Mouse (Mus musculus) liver, embryonic 16.5 days (tissue): ENCODE results near the gene Stx2. TPM values are rescaled to one million over a fixed set of nuclear protein-coding genes. Genes with fewer than 3 reads are reported as not detected.

Source experiments
- ATAC-seq: fragments of 200-750 bp; cut with Nextera tagmentation; 2 replicates; pipeline ENCODE4 v1.8.0; 2017; ENCODE audit warnings: low read depth, mild to moderate bottlenecking, moderate number of reproducible peaks, moderate library complexity
- H3K27ac ChIP-seq: fragments of 300-500 bp; sonication (generic); 2 replicates; pipeline ENCODE4 v1.5.1; 2014; ENCODE audit warnings: mild to moderate bottlenecking, low read length
- H3K27me3 ChIP-seq: fragments of 300-500 bp; sonication (generic); 2 replicates; pipeline ENCODE4 v1.6.1; 2014; ENCODE audit warnings: low read depth, low read length, mixed read lengths; ENCODE audit not compliant: control insufficient read depth, insufficient read depth
- H3K36me3 ChIP-seq: fragments of 300-500 bp; sonication (generic); 2 replicates; pipeline ENCODE4 v1.6.1; 2014; ENCODE audit warnings: mild to moderate bottlenecking; ENCODE audit not compliant: control insufficient read depth, insufficient read depth
- H3K4me1 ChIP-seq: fragments of 300-500 bp; sonication (generic); 2 replicates; pipeline ENCODE4 v1.6.1; 2014; ENCODE audit warnings: low read depth, low read length, mixed read lengths; ENCODE audit not compliant: control insufficient read depth
- H3K4me2 ChIP-seq: fragments of 300-500 bp; sonication (generic); 2 replicates; pipeline ENCODE4 v1.6.1; 2014; ENCODE audit warnings: low read depth, low read length, mixed read lengths
- H3K4me3 ChIP-seq: fragments of 300-500 bp; sonication (generic); 2 replicates; pipeline ENCODE4 v1.5.1; 2014; ENCODE audit warnings: low read depth, mild to moderate bottlenecking, low read length
- H3K9ac ChIP-seq: fragments of 300-500 bp; sonication (generic); 2 replicates; pipeline ENCODE4 v1.6.1; 2014; ENCODE audit warnings: low read depth, low read length
- H3K9me3 ChIP-seq: fragments of 300-500 bp; sonication (generic); replicated peaks from 2 replicates; pipeline ENCODE4 v1.6.1; 2016; ENCODE audit warnings: low read length; ENCODE audit not compliant: control insufficient read depth
- WGBS: fragments of 180-500 bp; shearing (Covaris S2); extraction: QIAGEN DNeasy Blood & Tissue Kit; methylation state at CpG from one replicate; pipeline ENCODE4 v1.1.7; 2014; ENCODE audit not compliant: insufficient replicate concordance; 5-methylcytosine and 5-hydroxymethylcytosine counted together
- polyA plus RNA-seq: library from polyadenylated mRNA; unstranded; fragments of >200 nt; fragmentation: Nextera tagmentation; extraction: Ambion mirVana; gene quantifications from 2 replicates; pipeline ENCODE4 v1.2.1, GENCODE M21; 2015

The Stx2 gene
- polyA plus RNA-seq, 1 experiment from 2014 or later: 55.8 TPM

DNA sequence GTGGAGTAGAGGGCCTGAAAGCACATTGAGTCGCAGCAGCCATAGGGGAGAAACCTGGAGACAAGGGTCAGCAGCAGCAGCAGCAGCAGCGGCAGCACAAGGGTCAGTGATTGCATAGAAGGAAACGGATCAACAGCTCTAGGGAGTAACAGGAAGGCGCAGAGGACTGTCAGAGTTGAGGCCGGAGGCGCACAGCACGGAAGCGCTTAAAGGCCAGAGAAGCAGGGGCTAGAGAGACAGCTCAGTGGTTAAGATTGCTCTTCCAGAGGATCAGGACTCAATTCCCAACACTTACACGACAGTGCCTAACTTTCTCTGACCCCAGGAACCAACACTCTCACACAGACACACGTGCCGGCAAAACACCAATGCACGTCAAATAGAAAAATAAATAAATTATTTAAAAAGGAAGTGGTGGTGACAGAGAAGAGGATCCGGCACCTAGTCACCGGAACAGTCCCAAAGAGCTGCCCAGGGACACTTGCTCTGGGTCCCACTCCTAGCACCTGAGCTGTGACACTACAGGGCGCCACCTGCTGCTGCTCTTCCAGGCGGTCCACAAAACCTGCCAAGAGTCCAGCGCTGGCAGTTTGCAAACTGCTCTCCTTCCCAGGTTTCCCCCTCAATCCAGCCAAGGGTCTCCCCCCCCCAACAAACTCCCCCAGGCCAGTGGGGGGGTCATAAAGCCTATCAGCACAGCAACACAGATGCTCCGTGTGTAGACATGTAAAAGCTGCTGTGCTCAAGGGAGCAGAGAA is 2.2 kb downstream of the Stx2 start:
- no peak for ATAC-seq
- Histone ChIP-seq H3K9me3 (no peaks in the 10 kb centered on the region), H3K4me1 (peaks cover 62% of the 10 kb centered on the region), H3K4me2 (peak overlapping the region; percentile 80), H3K9ac (peak overlapping the region; percentile 98), H3K4me3 (peak overlapping the region; percentile 93), H3K27me3 (no peaks in the 10 kb centered on the region), H3K27ac (peak overlapping the region; percentile 97), H3K36me3 (peaks cover 14% of the 10 kb centered on the region)
- 27% methylated on average over 18 of the region's 18 CpGs for WGBS

DNA sequence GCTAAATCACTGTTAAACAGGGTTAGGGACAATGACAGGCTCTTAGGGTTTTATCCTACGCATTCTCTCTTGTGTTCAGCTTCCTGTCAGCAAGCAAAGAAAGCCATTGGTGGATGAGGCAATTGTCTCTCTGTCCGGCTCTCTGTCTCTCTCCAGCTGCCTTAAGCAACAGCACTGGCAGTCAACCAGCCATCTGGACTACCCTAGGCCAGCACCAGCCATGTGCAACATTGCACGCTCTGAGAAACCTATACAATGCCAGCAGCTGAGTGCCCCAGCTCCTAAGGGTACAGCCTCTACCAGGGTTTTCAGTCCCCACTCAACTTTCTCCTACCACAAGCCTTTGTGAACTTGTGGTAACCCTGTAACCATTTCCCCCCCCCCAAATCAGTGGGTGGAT is 3.0 kb downstream of the Stx2 start:
- Histone ChIP-seq H3K4me3 (peak overlapping the region; percentile 93), H3K27me3 (no peaks in the 10 kb centered on the region), H3K9me3 (no peaks in the 10 kb centered on the region), H3K9ac (peak overlapping the region; percentile 98), H3K4me2 (peak overlapping the region; percentile 80), H3K27ac (peak overlapping the region; percentile 97), H3K4me1 (peaks cover 69% of the 10 kb centered on the region), H3K36me3 (peaks cover 14% of the 10 kb centered on the region)
- 64% methylated on average over 3 of the region's 3 CpGs for WGBS
- no peak for ATAC-seq

DNA sequence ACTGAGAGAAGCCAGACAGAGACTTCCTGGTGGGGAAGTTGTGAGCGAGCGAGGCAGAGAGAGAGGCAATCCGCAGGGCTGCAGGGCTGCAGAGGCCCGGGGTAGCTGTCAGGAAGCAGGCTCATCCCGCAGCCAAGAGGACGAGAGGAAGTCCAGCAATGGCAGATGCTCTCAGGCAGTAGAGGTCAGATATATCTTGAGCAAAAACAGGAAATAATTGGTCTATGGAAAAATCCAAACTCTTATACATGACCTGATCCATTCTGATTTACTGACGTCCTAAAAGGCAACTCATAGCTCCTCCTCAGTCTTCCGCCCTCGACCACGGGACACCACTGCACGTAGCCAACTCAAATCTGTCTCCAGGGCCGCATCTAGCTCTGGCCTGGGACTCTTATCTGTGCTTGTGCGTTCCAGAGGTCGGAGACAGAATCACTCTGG is 5.8 kb downstream of the Stx2 start:
- Histone ChIP-seq H3K27ac (peak overlapping the region; percentile 82), H3K4me2 (peak overlapping the region; percentile 57), H3K36me3 (peaks cover 35% of the 10 kb centered on the region), H3K4me1 (peaks cover 64% of the 10 kb centered on the region), H3K9me3 (no peaks in the 10 kb centered on the region), H3K27me3 (no peaks in the 10 kb centered on the region), H3K4me3 (peak overlapping the region; percentile 7; the same call in 1 of the 2 replicates), H3K9ac (peak overlapping the region; percentile 19; the same call in 1 of the 2 replicates)
- peak; percentile 19 for ATAC-seq
- WGBS: 11% methylated on average over 14 of the region's 14 CpGs

DNA sequence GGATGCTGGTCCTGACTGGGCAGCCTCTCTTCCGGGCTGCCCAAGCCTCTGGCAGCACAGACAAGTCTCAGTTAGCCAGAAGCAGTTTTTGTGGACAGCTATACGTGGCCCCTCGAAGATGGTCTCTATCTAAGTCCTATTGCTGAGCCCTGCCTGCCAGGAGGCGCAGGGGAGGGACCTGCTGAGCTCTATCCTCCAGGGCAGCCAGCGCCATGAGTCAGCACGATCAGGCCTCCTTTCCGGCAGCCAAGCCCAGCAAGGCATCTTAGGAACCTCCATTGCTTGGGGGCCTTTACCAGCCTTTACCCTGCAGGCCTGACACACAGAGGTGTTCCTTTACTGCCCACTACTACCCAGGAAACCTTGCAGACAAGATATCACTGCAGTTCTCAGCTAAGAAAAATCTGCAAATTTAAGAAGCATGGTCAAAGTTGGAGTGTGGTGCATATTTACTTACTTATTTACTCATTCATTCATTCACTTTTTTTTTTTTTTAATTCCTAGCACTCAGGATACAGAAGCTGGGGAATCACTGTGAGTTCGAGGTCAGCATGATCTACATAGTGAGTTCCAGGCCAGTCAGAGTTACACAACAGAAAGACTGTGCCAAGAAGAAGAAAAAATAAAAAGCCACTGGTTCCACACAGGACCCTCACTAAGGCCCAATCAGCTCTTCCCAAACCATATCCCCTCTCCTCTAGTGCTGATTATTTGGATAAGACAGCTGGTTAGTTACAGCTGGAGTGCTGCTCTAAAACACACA is 7.5 kb downstream of the Stx2 start:
- Histone ChIP-seq H3K9me3 (no peaks in the 10 kb centered on the region), H3K27me3 (no peaks in the 10 kb centered on the region), H3K4me2 (peak overlapping the region; percentile 57), H3K4me1 (peaks cover 58% of the 10 kb centered on the region), H3K27ac (peak overlapping the region; percentile 82), H3K9ac (peak overlapping the region; percentile 40), H3K4me3 (peak overlapping the region; percentile 31), H3K36me3 (peaks cover 49% of the 10 kb centered on the region)
- ATAC-seq: peak; percentile 88
- 17% methylated on average over 8 of the region's 8 CpGs for WGBS

DNA sequence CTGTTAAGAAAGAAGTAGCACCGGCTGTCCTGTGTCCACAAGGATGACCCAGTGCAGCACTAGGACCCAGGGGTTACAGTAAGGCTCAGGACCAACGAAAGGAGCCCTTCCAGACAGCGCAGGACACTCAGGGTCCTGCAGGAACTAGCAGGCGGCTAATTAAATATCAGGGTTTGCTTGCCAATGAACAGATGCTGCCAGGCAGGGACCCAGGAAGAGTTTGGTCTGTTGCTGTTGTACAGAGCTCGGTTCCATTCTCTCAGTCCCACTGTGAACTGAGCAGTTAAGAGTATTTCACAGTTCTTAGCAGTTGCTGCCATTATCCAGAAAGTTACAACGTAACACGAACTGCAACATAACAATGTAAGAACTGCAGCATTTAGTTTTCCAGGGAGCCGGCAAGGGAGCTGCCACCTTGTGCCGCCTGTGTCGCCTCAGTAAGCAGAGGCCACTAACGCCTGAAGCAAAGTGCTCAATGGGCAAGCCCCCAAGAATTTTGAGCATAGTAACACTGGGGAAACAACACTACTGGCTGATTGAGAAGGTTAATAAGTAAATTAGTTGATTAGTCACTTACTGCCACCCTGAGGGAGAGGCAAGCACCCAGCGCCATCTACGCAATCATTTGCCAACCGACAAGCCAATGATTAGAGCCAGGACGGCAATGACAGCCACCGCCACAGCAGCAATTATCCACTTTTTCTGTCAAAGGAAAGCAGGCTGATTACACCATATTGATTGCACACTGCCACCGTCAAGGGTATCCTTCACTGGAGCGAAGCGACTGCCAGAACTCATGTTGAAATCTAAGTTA is 21.0 kb downstream of the Stx2 start:
- Histone ChIP-seq H3K27me3 (no peaks in the 10 kb centered on the region), H3K4me1 (no peaks in the 10 kb centered on the region), H3K27ac (no peak overlapping the region), H3K9me3 (no peaks in the 10 kb centered on the region), H3K9ac (no peak overlapping the region), H3K36me3 (peaks cover 75% of the 10 kb centered on the region), H3K4me2 (no peak overlapping the region), H3K4me3 (no peak overlapping the region)
- no peak for ATAC-seq
- WGBS: 88% methylated on average over 19 of the region's 19 CpGs

DNA sequence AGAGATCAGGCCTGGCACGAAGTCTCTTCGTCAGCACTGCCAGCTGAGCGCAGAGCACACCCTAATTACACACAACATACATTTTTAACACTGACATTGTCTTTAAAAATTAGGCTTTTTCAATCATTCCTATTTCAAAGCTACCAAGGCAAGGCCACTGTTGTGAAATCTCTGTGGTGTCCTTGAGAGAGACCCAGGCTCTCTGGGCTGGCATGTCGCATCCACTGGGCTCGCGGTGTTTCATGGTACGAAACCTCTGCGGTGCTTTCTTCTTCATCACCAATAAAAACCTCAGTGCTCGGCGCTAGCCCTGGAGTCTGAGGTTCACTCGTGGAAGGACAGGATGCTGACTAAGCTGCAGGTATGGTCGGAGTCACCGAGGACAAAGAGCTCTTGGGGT is 22.4 kb downstream of the Stx2 start:
- WGBS: 92% methylated on average over 13 of the region's 13 CpGs
- Histone ChIP-seq H3K27me3 (no peaks in the 10 kb centered on the region), H3K4me1 (no peaks in the 10 kb centered on the region), H3K9ac (no peak overlapping the region), H3K36me3 (peaks cover 61% of the 10 kb centered on the region), H3K27ac (no peak overlapping the region), H3K4me2 (no peak overlapping the region), H3K4me3 (no peak overlapping the region), H3K9me3 (no peaks in the 10 kb centered on the region)
- ATAC-seq: no peak

DNA sequence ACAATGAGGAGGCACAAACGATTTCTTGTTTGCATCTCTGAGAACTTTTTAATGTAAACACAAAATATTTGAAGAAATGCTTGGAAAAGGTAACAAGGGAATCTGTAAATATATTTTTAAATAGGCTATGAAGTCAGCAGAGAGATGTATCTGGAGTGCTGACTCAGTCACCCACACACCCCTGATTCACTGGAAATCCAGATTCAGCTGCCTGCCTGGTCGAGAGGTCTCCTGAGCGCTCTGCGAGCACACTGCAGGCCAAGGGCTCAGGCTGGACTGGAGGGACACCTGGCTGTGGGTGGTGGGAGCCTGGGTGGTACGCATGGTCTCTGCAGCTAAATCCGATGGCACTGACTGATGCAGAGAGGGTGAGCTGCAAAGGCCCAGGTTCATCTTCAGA is 23.8 kb downstream of the Stx2 start:
- H3K4me3 ChIP-seq: no peak overlapping the region
- no peak overlapping the region for H3K9ac ChIP-seq
- H3K27me3 ChIP-seq: no peaks in the 10 kb centered on the region
- WGBS: 85% methylated on average over 6 of the region's 6 CpGs
- no peaks in the 10 kb centered on the region; the same call in 1 of the 2 replicates for H3K9me3 ChIP-seq
- no peak overlapping the region for H3K4me2 ChIP-seq
- ATAC-seq: no peak
- H3K27ac ChIP-seq: no peak overlapping the region
- peaks cover 49% of the 10 kb centered on the region for H3K36me3 ChIP-seq
- no peaks in the 10 kb centered on the region for H3K4me1 ChIP-seq

DNA sequence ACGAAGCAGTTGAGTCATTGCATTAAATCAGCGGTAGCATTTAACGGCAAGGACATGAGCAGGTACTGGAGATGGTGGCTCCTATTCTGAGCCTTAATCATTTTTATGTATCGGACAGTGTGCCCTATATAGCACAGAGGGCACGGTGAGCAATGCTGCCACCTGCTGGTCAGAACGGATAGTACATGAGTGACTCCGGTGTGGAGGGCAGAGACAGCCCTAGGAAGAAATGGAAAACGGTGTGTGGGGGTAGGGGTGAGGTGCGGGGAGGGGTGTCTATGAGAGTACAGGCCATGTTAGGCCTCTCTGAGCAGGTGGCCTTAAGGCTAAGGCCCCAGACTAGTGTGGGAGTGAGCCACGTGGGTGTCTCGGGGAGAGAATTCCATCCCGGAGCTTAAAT is 26.8 kb downstream of the Stx2 start:
- H3K27me3 ChIP-seq: no peaks in the 10 kb centered on the region
- ATAC-seq: peak; percentile 58
- 24% methylated on average over 12 of the region's 12 CpGs for WGBS

More for the DNA sequence above, 26.8 kb downstream of the Stx2 start:
- Histone ChIP-seq H3K4me1 (no peaks in the 10 kb centered on the region), H3K4me2 (no peak overlapping the region), H3K36me3 (peaks cover 20% of the 10 kb centered on the region), H3K9me3 (no peaks in the 10 kb centered on the region; the same call in 1 of the 2 replicates), H3K9ac (no peak overlapping the region), H3K4me3 (no peak overlapping the region), H3K27ac (no peak overlapping the region)
